Mouse (Mus musculus) c-Kit-positive CD71-positive TER-119-negative erythroid progenitor cells, embryonic 14.5 days (primary cell): ENCODE measurements around the gene Tmem14c.
A peak's percentile ranks its signal among the peaks of the same experiment; 100 is the strongest.

Experiments used
- DNase-seq: peaks from one replicate; pipeline ENCODE4 v3.0.0-alpha.2; 2013; ENCODE audit warnings: low read depth

Gene Tmem14c

DNA sequence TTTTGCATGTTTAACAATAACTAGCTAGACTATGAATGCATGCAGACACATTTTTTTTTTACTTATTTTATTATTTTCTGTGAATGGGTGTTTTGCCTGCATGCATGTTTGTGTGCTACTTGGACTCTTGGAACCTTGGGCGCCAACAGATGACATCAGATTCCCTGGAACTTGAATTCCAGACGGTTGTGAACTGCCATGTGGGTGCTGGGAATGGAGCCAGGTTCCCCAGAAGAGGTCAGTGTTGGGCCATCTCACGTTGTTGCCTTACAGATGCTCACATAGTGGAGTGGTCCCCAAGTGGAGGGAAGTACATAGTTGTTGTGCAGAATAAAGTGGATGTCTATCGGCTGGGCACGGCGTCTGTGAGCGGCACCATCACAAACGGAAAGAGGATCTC lies 7.1 kb upstream of the Tmem14c start:
- no peak for DNase-seq

DNA sequence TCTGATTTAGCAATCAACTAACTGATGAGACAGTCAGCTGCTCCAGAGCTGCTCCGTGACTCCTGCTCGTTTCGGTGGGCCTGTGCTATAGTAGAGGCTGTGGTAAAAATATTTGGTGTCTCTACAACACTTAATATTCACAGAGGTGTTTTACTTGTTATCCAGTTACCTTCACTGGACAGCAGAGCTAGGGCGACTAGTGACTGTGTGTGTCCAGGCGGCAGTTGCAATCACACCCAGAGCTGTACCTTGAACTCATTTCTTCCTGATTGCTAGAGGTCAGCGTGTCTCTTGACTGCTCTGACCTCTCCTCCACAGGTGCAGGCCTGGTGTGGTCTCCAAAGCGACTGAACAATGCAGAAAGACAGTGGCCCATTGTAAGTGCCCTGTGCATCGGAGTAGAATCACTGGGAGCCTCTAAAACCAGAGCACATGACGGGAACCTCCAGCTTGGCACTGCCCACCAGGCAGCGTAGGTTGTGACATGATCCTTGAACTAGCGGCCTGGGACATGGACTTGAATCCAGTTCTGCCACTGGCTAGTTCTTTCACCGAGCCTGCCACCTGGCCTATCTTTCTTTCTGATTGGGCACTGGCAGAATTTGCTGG lies 809 bp downstream of the Tmem14c start:
- DNase-seq = no peak

DNA sequence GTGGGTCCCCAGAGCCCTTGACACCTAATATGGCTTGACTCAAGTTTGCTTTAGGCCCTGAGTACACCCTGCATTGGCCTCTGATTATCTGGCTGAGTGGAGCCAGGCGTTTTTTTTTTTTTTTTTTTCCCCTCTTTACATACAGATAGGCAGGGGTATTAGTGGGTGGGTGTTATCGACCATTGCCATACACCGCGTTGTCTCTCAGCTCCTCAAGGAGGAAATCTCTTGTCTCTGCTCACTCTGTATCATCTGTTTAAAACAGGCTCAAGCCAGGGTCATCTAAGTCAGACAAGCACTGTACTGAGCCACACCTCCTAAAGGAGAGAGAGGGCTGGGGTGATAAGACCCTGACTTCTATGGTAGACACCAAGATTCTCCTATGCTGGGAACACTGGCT lies 1.7 kb downstream of the Tmem14c start:
- DNase-seq = peak; percentile 85

DNA sequence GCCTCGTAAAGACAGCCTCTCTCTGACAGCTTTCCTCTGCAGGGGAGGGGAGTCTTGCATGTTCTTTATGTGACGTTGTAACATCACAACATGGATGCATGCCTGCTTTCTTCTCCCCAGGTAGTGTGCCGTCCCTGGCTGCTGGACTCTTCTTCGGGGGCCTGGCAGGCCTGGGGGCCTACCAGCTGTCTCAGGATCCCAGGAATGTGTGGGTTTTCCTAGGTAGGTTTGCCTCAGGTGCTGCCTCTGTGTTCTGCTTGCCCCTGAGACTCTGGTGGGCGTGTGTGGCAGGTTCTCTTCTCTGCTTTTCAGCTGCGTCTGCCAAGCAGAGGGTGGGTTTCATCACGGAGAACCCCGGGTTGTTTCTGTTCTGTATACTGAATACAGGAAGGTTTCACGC lies 2.1 kb downstream of the Tmem14c start:
- no peak for DNase-seq

DNA sequence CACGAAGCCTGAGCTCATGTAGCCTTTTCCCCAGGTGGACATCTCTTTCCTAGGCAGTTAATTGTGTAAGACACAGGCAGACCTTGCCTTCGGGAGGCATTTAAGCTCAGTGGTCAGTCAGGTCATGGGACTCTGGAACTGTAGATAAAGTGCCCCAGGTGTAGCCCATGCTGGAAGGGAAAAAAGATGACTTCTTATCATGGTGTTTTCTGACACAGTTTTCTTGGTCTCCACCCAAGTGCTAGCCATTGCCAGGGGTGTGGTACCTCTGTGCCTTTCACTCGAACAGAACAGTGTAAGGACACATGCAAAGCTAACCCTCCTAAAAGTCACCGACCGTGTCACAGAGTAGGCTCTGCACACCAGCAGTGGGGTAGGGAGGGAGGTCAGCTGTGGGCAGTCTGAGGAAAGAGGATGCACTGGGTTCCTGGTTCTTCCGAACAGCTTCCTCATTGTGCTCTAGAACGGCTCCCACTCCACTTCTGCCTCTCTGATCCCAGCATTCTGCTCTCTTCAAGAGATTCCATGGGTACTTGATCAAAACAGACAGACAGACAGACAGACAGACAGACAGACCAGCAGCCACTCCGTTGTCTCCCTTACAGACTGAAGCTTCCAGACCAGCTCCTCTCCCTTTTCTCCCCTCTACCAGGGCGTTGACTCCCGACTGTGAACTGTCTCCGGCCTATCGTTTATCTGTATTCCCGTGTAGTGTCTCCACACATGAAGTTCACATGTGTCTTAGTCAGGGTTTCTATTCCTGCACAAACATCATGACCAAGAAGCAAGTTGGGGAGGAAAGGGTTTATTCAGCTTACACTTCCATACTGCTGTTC lies 2.9 kb downstream of the Tmem14c start:
- no peak for DNase-seq

DNA sequence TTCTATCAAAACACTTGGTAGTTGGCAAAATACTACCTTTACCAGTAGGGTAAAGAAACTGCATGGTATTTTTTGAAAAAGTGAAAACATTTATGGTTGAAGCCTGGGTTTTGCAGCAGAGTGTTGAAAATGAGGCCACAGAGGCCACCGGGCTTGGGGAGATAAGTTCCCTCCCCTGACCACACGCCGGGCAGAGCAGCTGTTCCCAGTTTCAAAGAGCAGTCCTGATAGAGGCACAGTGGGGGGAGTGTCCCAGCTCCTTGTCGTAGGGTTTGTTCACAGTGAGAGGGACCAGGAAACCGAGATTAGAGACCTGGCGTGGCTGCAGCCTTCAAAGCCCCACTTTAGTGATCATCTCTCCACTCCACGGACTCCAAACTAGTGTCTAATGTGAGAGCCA lies 4.4 kb downstream of the Tmem14c start:
- DNase-seq = peak; percentile 70

DNA sequence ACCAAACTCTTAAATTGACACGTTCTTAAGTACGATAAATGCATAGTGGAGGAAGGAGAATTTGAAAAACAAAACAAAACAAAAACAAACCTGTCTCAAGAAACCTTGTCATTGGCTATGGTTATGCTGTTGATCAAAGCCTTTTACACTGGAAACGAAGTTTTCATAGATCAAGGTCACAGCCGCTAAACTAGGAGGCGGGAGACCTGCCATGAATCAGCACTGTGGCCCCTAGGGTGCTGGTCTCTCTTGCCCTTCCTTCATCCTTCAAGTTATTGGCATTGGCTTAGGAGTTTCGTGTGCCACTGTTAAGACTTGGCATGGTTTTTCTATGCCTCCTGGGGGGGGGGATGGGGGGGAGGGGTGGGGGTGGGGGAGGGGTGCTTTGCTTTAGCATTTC lies 5.5 kb downstream of the Tmem14c start:
- no peak for DNase-seq

DNA sequence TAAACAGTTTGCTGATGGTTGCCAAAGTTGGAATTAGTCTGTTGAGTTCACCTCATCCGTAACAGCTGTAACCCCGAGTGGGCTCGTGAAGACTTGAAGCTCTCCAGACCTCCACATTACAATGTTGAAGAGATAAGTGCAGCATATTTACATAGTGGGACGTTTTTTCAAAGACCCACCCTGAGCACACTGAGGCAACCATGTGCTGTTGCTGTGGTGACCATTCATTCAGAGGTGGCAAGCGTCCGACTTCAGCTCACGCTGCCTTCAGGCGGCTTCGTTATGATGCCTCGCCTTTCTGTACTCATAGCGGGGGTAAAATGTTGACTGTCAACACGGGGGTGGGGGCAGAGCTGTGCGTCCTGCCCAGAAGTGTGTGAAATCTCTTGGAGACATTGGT lies 6.0 kb downstream of the Tmem14c start:
- no peak for DNase-seq

DNA sequence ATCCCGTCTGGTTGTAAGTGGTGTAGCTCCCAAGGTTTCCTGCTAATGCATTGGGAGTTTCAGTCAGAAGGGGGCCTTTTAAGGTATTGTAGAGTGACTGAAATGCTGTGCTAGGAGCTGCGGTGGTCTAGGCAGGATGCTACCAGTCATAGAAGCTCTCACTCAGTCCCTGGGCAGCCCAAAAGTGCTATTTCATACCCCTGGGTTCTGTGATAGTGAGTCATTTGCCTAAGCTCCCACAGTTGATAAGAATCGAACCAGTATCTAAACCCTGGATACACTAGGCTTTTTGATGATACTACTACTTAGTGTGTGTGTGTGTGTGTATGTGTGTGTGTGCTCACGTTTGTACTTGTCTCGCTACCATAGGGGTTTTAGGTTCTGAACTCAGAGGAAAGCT lies 14.0 kb downstream of the Tmem14c start:
- DNase-seq = no peak

DNA sequence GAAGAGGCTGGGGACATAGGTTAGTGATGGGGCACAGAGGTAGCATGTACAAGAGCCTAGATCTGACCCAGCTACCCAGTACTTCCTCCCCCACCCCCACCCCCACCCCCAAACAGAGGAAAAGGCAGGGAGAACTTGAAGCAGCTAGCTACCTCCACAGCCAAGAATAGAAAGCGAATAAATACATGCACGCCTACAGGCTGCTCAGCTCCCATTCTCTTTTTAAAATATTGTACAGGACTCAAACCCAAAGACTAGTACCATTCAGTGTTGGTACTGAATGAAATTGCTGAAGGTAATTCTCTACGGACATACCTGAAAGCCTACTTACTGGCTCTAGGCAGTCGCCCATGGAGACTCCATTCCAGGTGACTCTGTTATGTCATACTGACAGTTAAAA lies 26.4 kb downstream of the Tmem14c start:
- DNase-seq = no peak

DNA sequence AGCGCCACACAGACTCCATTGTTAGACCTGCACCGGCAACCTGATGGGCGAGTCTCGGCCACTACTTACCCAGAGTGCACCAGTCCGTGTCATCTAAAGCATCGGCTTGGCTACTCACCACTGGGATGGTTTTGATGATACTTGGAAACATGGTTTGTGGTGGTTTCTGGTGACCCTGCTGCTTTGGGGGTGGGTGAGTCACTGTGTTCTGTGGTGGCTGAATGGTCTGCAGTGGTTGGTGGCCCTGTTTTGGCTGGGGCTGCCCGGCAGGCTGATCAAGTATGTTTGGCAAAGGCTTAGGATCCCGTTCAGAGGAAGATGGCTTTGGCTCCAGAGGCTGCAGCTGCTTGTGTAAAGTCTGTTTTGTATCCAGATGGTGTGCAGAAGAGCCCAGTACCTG lies 29.8 kb downstream of the Tmem14c start:
- no peak for DNase-seq

DNA sequence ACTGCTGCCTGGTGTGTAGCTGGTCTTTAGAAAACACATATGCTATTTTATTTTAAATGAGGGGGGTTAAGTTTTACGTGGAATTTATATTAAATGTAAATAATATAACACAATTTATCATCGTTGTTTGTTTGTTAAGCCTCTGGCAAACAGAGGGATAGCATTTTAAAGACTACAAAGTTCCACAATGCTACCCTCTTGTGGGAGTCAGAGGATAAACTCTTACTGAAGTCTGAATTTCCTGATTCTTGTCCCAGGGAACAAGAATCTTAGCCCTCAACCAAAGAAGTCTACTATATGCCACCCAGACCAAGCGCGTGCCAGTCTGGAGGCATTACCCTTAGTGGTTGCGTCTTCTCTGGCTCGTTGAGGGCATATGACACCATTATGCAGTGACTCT lies 31.2 kb downstream of the Tmem14c start:
- no peak for DNase-seq

DNA sequence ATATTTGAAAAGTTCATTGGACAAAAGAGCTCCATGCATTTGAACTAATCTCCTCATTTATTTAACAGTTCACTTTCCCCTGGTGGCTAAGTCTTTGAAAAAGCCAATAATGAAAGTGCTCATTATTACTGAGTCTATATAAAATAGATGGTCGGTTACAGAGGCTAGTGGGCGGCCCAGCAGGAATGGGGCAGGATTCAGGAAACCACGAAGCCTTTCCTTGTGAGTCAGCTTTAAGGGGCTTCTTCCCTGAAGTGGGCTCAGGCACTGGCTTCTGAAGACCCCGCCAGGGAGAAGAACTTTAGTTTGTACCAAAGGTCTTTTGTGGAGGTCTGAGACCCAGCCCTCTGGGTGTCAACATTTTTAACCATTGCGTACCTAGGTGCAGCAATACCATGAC lies 35.9 kb downstream of the Tmem14c start:
- no peak for DNase-seq

DNA sequence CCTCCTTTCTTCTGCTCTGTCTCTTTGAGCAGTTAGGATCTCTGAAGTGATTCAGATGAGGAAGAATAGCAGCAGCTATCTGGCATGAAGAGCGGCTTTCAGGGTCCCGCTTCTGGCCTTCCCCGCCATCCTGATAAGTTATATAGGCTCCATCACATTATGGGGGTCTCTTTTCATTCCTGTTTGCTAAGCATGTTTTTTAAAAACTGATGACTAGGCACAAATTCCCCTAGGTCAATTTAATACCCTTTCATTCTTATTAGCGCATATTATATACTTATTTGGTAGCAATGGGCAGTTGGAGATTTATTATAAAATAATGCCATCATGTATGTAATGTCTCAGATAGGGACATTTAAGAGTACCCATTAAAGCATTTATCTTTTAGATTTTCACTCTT lies 51.5 kb downstream of the Tmem14c start:
- no peak for DNase-seq

DNA sequence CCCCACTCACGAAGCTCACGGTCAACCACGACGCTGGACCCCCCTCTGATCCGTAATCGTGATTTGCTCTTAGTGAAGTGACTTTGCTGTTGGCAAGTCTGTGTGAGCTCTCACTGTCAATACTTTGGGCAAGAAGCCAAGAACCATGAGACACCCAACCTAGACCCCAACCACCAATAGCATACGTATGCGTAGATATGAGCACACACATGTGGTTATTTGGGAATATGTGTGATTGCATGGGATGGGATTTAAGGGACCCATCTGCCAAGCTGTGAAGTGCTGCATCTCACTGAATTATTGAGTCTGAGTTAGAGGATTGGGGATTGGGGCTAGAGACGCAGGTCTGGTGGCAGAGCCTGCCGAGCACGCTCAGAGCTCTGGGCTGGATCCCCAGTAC lies 55.5 kb downstream of the Tmem14c start:
- no peak for DNase-seq
